Mouse (Mus musculus) small intestine, adult 2 months (tissue): Measurements from ENCODE around the gene Scn1b.

ENCODE experiments used
- CTCF ChIP-seq: fragments of 200-500 bp; IDR thresholded peaks from 2 replicates; pipeline ENCODE4 v1.5.1; 2012; ENCODE audit warnings: low read depth, mild to moderate bottlenecking, control low read depth, inconsistent platforms, low read length, moderate library complexity, mixed read lengths; ENCODE audit not compliant: insufficient replicate concordance, insufficient read length; ENCODE audit errors: extremely low read depth
- POLR2A ChIP-seq: fragments of 200-500 bp; IDR thresholded peaks from 2 replicates; pipeline ENCODE4 v1.6.1; 2012; ENCODE audit warnings: low read depth, mild to moderate bottlenecking, control low read depth, inconsistent platforms, low read length, moderate library complexity

DNA sequence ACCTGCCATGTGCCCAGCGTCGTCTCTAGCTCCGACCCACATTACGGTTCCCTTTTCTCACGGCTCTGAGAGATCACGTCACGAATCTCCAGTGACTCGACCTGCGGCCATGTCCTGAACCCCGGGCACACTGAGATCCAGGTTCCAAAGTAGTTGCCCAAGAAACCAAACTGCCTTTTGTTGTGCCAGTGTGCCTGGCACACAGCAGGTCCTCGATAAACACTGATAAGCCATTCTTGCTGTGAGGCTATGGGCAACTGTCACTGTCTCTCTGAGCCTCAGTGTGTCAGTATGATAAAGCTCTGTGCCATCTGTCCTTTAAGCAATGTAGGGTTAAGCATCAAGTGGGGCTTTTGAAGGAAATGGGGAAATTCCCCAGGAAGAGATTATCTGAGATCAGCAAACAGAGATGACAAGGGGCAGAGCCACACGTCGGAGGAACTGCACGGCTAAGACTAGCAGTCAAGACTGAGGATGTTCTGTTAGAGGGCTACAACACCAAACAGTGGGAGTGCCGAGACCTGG, 15.9 kb downstream of the Scn1b start:
- TF ChIP-seq CTCF (no peak), POLR2A (no peak)
